26 mouse cellular contexts compared by ENCODE assay signal in genomic region chr16:33070928-33071327, GRCm38 (mm10). TPM values are rescaled to one million over a fixed set of nuclear protein-coding genes. Genes with fewer than 3 reads are reported as not detected.
DNase-seq lines count a peak whose midpoint lies in the region; ATAC-seq and TF ChIP-seq lines count a peak whose summit lies in the region.
"Had no signal": no experiment of that assay in that cellular context is flagged by ENCODE, and none has a peak within 500 bp of the region (broad histone marks: within the 10 kb centered on the region; RNA-seq: fewer than 3 reads in every experiment).

No protein-coding gene starts in this region.

- TF ChIP-seq EP300 in liver, postnatal 0 days (IDR thresholded peaks at IDR 0.05; ENCODE audit: low read depth): no peak
- no peak for TF ChIP-seq EP300 in CH12.LX (IDR thresholded peaks at IDR 0.05; ENCODE audit: low read length)
- no peak for TF ChIP-seq EP300 in stomach, postnatal 0 days (optimal IDR thresholded peaks at IDR 0.05)

- H3K9ac ChIP-seq in liver, postnatal 0 days (replicated peaks): no peak overlapping the region
- H3K9ac ChIP-seq in liver, embryonic 11.5 days (ENCODE audit: low read depth, low read length): no peak overlapping the region
- no peak overlapping the region for H3K9ac ChIP-seq in CH12.LX (ENCODE audit: insufficient read depth, low read depth)
- no peak overlapping the region for H3K9ac ChIP-seq in stomach, postnatal 0 days (ENCODE audit: low read length)
- no peak overlapping the region for H3K9ac ChIP-seq in kidney, embryonic 14.5 days (ENCODE audit: low read depth, low read length)
- no peak overlapping the region for H3K9ac ChIP-seq in midbrain, embryonic 15.5 days
- H3K9ac ChIP-seq: embryonic facial prominence, embryonic 12.5 days; embryonic facial prominence, embryonic 15.5 days; forebrain, embryonic 12.5 days; forebrain, embryonic 15.5 days; hindbrain, embryonic 13.5 days had no signal

- H3K4me1 ChIP-seq in liver, postnatal 0 days (ENCODE audit: insufficient read depth): peaks cover 3% of the 10 kb centered on the region
- H3K4me1 ChIP-seq in liver, embryonic 11.5 days (replicated peaks; ENCODE audit: control insufficient read depth, insufficient read depth, low read length): no peaks in the 10 kb centered on the region
- peaks cover 8 to 41% of the 10 kb centered on the region in 2 experiments; a peak in 3 of 4 replicates for H3K4me1 ChIP-seq in CH12.LX (ENCODE audit: control insufficient read depth in 1 of 2, insufficient read depth in 2 of 2)
- H3K4me1 ChIP-seq in stomach, postnatal 0 days (replicated peaks; ENCODE audit: control insufficient read depth, insufficient read depth): no peaks in the 10 kb centered on the region
- H3K4me1 ChIP-seq in kidney, embryonic 14.5 days (ENCODE audit: control insufficient read depth, insufficient read depth, low read length): no peaks in the 10 kb centered on the region
- no peaks in the 10 kb centered on the region for H3K4me1 ChIP-seq in midbrain, embryonic 15.5 days
- H3K4me1 ChIP-seq: embryonic facial prominence, embryonic 12.5 days; embryonic facial prominence, embryonic 15.5 days; forebrain, embryonic 12.5 days; forebrain, embryonic 15.5 days; hindbrain, embryonic 13.5 days had no signal

- H3K4me3 ChIP-seq in liver, postnatal 0 days (ENCODE audit: low read depth, low read length): no peak overlapping the region
- H3K4me3 ChIP-seq in liver, embryonic 11.5 days (ENCODE audit: low read depth, low read length): no peak overlapping the region
- no peak overlapping the region for H3K4me3 ChIP-seq in CH12.LX (replicated peaks in 1 of 3; ENCODE audit: low read depth in 2 of 3, low read length in 2 of 3, poor library complexity in 1 of 3)
- no peak overlapping the region for H3K4me3 ChIP-seq in stomach, postnatal 0 days (ENCODE audit: low read depth, low read length)
- no peak overlapping the region for H3K4me3 ChIP-seq in kidney, embryonic 14.5 days (ENCODE audit: low read length)
- no peak overlapping the region for H3K4me3 ChIP-seq in midbrain, embryonic 15.5 days
- H3K4me3 ChIP-seq: embryonic facial prominence, embryonic 12.5 days; embryonic facial prominence, embryonic 15.5 days; forebrain, embryonic 12.5 days; forebrain, embryonic 15.5 days; hindbrain, embryonic 13.5 days had no signal

- peak; percentile 33 for TF ChIP-seq RAD21 in CH12.LX (IDR thresholded peaks at IDR 0.05; ENCODE audit: low read depth, low read length)

- H3K9me3 ChIP-seq in liver, postnatal 0 days (ENCODE audit: low read length): no peaks in the 10 kb centered on the region
- no peaks in the 10 kb centered on the region for H3K9me3 ChIP-seq in liver, embryonic 11.5 days (ENCODE audit: control insufficient read depth, low read length)
- H3K9me3 ChIP-seq in CH12.LX (replicated peaks; ENCODE audit: low read length): no peaks in the 10 kb centered on the region
- H3K9me3 ChIP-seq in stomach, postnatal 0 days (ENCODE audit: control insufficient read depth, low read length): no peaks in the 10 kb centered on the region
- no peaks in the 10 kb centered on the region for H3K9me3 ChIP-seq in kidney, embryonic 14.5 days (ENCODE audit: control insufficient read depth, low read length)
- H3K9me3 ChIP-seq in midbrain, embryonic 15.5 days: no peaks in the 10 kb centered on the region
- H3K9me3 ChIP-seq: embryonic facial prominence, embryonic 12.5 days; embryonic facial prominence, embryonic 15.5 days; forebrain, embryonic 12.5 days; forebrain, embryonic 15.5 days; hindbrain, embryonic 13.5 days had no signal

- H3K27me3 ChIP-seq in liver, postnatal 0 days (ENCODE audit: insufficient read depth, low read length): no peaks in the 10 kb centered on the region
- no peaks in the 10 kb centered on the region for H3K27me3 ChIP-seq in liver, embryonic 11.5 days (replicated peaks; ENCODE audit: control insufficient read depth, insufficient read depth, low read length)
- H3K27me3 ChIP-seq in CH12.LX (replicated peaks): no peaks in the 10 kb centered on the region
- no peaks in the 10 kb centered on the region for H3K27me3 ChIP-seq in stomach, postnatal 0 days (ENCODE audit: control insufficient read depth, insufficient read depth, low read length)
- no peaks in the 10 kb centered on the region for H3K27me3 ChIP-seq in kidney, embryonic 14.5 days (ENCODE audit: control insufficient read depth, insufficient read depth, low read length)
- no peaks in the 10 kb centered on the region for H3K27me3 ChIP-seq in midbrain, embryonic 15.5 days (replicated peaks)
- H3K27me3 ChIP-seq: embryonic facial prominence, embryonic 12.5 days; embryonic facial prominence, embryonic 15.5 days; forebrain, embryonic 12.5 days; forebrain, embryonic 15.5 days; hindbrain, embryonic 13.5 days had no signal

- TF ChIP-seq CTCF in liver, postnatal 0 days (IDR thresholded peaks at IDR 0.05; ENCODE audit: low read depth): peak; percentile 25; the same call in 1 of the 2 replicates
- TF ChIP-seq CTCF in CH12.LX (conservative IDR thresholded peaks at IDR 0.05 in 1 of 2, IDR thresholded peaks at IDR 0.05 in 1 of 2; ENCODE audit: low read depth in 2 of 2, low read length in 2 of 2): peak in 1 of 2 experiments; percentile 45; a peak in 2 of 4 replicates
- peak; percentile 17; the same call in 1 of the 2 replicates for TF ChIP-seq CTCF in stomach, postnatal 0 days (IDR thresholded peaks at IDR 0.05; ENCODE audit: low read depth)

- no peak for ATAC-seq in liver, postnatal 0 days
- ATAC-seq in liver, embryonic 11.5 days (replicated peaks; ENCODE audit: low FRiP score): no peak
- ATAC-seq in stomach, postnatal 0 days (ENCODE audit: low FRiP score, low TSS enrichment): no peak
- ATAC-seq in kidney, embryonic 14.5 days (ENCODE audit: low FRiP score, low TSS enrichment): no peak
- no peak for ATAC-seq in midbrain, embryonic 15.5 days (replicated peaks)
- ATAC-seq: forebrain, embryonic 15.5 days; hindbrain, embryonic 16.5 days; inflammation-experienced regulatory T-cells, adult 6 months had no signal

- H3K4me2 ChIP-seq in liver, postnatal 0 days (ENCODE audit: low read depth, low read length): no peak overlapping the region
- no peak overlapping the region for H3K4me2 ChIP-seq in liver, embryonic 11.5 days
- H3K4me2 ChIP-seq in CH12.LX (ENCODE audit: insufficient read depth, low read depth, poor library complexity, severe bottlenecking): no peak overlapping the region
- H3K4me2 ChIP-seq in stomach, postnatal 0 days (replicated peaks; ENCODE audit: low read depth): no peak overlapping the region
- H3K4me2 ChIP-seq in kidney, embryonic 14.5 days (replicated peaks; ENCODE audit: low read depth, low read length): no peak overlapping the region
- no peak overlapping the region for H3K4me2 ChIP-seq in midbrain, embryonic 15.5 days
- H3K4me2 ChIP-seq: embryonic facial prominence, embryonic 12.5 days; embryonic facial prominence, embryonic 15.5 days; forebrain, embryonic 12.5 days; forebrain, embryonic 15.5 days; heart, embryonic 11.5 days; hindbrain, embryonic 13.5 days had no signal

- in situ Hi-C loops in CH12.LX (cut with MboI; ENCODE audit: low pct_ligation_motif_present, low pct_unique_long_range_greater_than_20kb, low sequenced_read_pairs): no loop called here

- H3K79me2 ChIP-seq in CH12.LX (replicated peaks; ENCODE audit: control insufficient read depth, extremely low read depth, insufficient read depth, poor library complexity, severe bottlenecking): no peaks in the 10 kb centered on the region

- no peak for TF ChIP-seq POLR2A in CH12.LX (IDR thresholded peaks at IDR 0.05; ENCODE audit: low read depth, low read length)

- no peak overlapping the region for H3K27ac ChIP-seq in liver, postnatal 0 days (ENCODE audit: low read depth)
- H3K27ac ChIP-seq in liver, embryonic 11.5 days (ENCODE audit: low read depth, low read length): no peak overlapping the region
- H3K27ac ChIP-seq in CH12.LX (ENCODE audit: insufficient read depth, low read depth): no peak overlapping the region
- H3K27ac ChIP-seq in stomach, postnatal 0 days (replicated peaks): no peak overlapping the region
- H3K27ac ChIP-seq in kidney, embryonic 14.5 days (ENCODE audit: low read depth, low read length): no peak overlapping the region
- no peak overlapping the region for H3K27ac ChIP-seq in midbrain, embryonic 15.5 days
- H3K27ac ChIP-seq: embryonic facial prominence, embryonic 12.5 days; embryonic facial prominence, embryonic 15.5 days; forebrain, embryonic 12.5 days; forebrain, embryonic 15.5 days; hindbrain, embryonic 13.5 days had no signal

- 0 out of 2 replicates have a peak, but pooled peaks cover 3% of the 10 kb centered on the region for H3K36me3 ChIP-seq in liver, postnatal 0 days (replicated peaks; ENCODE audit: insufficient read depth, low read length)
- H3K36me3 ChIP-seq in liver, embryonic 11.5 days (ENCODE audit: control insufficient read depth, insufficient read depth, low read length): no peaks in the 10 kb centered on the region; the same call in 1 of the 2 replicates
- peaks cover 3 to 13% of the 10 kb centered on the region in 2 experiments for H3K36me3 ChIP-seq in CH12.LX (replicated peaks in 1 of 2; ENCODE audit: control insufficient read depth in 1 of 2, insufficient read depth in 1 of 2, low read length in 1 of 2)
- no peaks in the 10 kb centered on the region for H3K36me3 ChIP-seq in stomach, postnatal 0 days (ENCODE audit: control insufficient read depth, insufficient read depth, low read length)
- H3K36me3 ChIP-seq in kidney, embryonic 14.5 days (ENCODE audit: control insufficient read depth, insufficient read depth, low read length): peaks cover 12% of the 10 kb centered on the region
- H3K36me3 ChIP-seq in midbrain, embryonic 15.5 days (replicated peaks): peaks cover 10% of the 10 kb centered on the region; the same call in 1 of the 2 replicates

- dilution Hi-C loops in CH12.LX (cut with MboI; ENCODE audit: extremely low pct_ligation_motif_present, extremely low pct_unique_long_range_greater_than_20kb, low sequenced_read_pairs): no loop called here

- no peak for DNase-seq in liver, postnatal 0 days
- no peak for DNase-seq in liver, embryonic 11.5 days (ENCODE audit: low spot score)
- no peak for DNase-seq in CH12.LX (ENCODE audit: extremely low read depth)
- peak; percentile 62 for DNase-seq in ZHBTc4 (ENCODE audit: low read depth, low spot score)
- no peak for DNase-seq in stomach, postnatal 0 days (ENCODE audit: low spot score)
- DNase-seq in frontal cortex, postnatal 14 days (ENCODE audit: low spot score in 2 of 2): no peak
- DNase-seq: adrenal gland, adult 2 months; adrenal gland, postnatal 14 days; B cell, adult 2 months; cerebellum, adult 11 months; cerebellum, adult 2 months; cerebellum, adult 9-11 months; cerebellum, postnatal 25 days; gastrocnemius, postnatal 10 days; gastrocnemius, postnatal 36 days; heart, adult 11 months had no signal

RNA-seq across cellular contexts. Expression of gene Lmln, which starts 8.6 kb away (rescaled TPM):
- polyA plus RNA-seq in liver, postnatal 0 days (2015; fragmentation: Nextera tagmentation; extraction: Ambion mirVana): 0.44 and 1.2 TPM in 2 replicates
- 1.5 and 2.8 TPM in 2 replicates for polyA plus RNA-seq in liver, embryonic 11.5 days (2014; fragmentation: Nextera tagmentation; extraction: Ambion mirVana)
- total RNA-seq in CH12.LX (2012; rRNA removed) (3.2 and 3.7 TPM in 2 replicates), CH12.LX (2014; rRNA removed) (1.5 and 1.7 TPM in 2 replicates)
- 2.6 and 3.2 TPM in 2 replicates for polyA plus RNA-seq in CH12.LX (2012; ENCODE audit: insufficient read length, low read depth)
- 0.47 and 0.85 TPM in 2 replicates for polyA plus RNA-seq in stomach, postnatal 0 days (2015; fragmentation: Nextera tagmentation; extraction: Ambion mirVana)
- polyA plus RNA-seq in kidney, embryonic 14.5 days (2014; fragmentation: Nextera tagmentation; extraction: Ambion mirVana): 1.5 and 5.0 TPM in 2 replicates
- polyA plus RNA-seq in midbrain, embryonic 15.5 days (2015; fragmentation: Nextera tagmentation; extraction: Ambion mirVana): 5.1 and 6.6 TPM in 2 replicates

RNA-seq across cellular contexts. Expression of gene Rpl35a, which starts 14.7 kb away (rescaled TPM):
- polyA plus RNA-seq in liver, postnatal 0 days (2015; fragmentation: Nextera tagmentation; extraction: Ambion mirVana): 574 and 584 TPM in 2 replicates
- polyA plus RNA-seq in liver, embryonic 11.5 days (2014; fragmentation: Nextera tagmentation; extraction: Ambion mirVana): 1,254 and 1,406 TPM in 2 replicates
- total RNA-seq in CH12.LX (2012; rRNA removed) (3,875 and 4,003 TPM in 2 replicates), CH12.LX (2014; rRNA removed) (5,433 and 7,521 TPM in 2 replicates)
- polyA plus RNA-seq in CH12.LX (2012; ENCODE audit: insufficient read length, low read depth): 3,182 and 3,281 TPM in 2 replicates
- polyA plus RNA-seq in stomach, postnatal 0 days (2015; fragmentation: Nextera tagmentation; extraction: Ambion mirVana): 779 and 827 TPM in 2 replicates
- polyA plus RNA-seq in kidney, embryonic 14.5 days (2014; fragmentation: Nextera tagmentation; extraction: Ambion mirVana): 1,051 and 1,546 TPM in 2 replicates
- polyA plus RNA-seq in midbrain, embryonic 15.5 days (2015; fragmentation: Nextera tagmentation; extraction: Ambion mirVana): 404 and 412 TPM in 2 replicates

RNA-seq across cellular contexts. Expression of gene Iqcg, which starts 14.9 kb away (rescaled TPM):
- 0.95 and 1.1 TPM in 2 replicates for polyA plus RNA-seq in liver, postnatal 0 days (2015; fragmentation: Nextera tagmentation; extraction: Ambion mirVana)
- polyA plus RNA-seq in liver, embryonic 11.5 days (2014; fragmentation: Nextera tagmentation; extraction: Ambion mirVana): 4.1 and 4.2 TPM in 2 replicates
- total RNA-seq in CH12.LX (2012; rRNA removed) (3.4 and 5.0 TPM in 2 replicates), CH12.LX (2014; rRNA removed) (7.3 and 13.0 TPM in 2 replicates)
- 21.8 and 31.3 TPM in 2 replicates for polyA plus RNA-seq in CH12.LX (2012; ENCODE audit: insufficient read length, low read depth)
- 0.98 and 1.1 TPM in 2 replicates for polyA plus RNA-seq in stomach, postnatal 0 days (2015; fragmentation: Nextera tagmentation; extraction: Ambion mirVana)
- 5.1 and 5.6 TPM in 2 replicates for polyA plus RNA-seq in kidney, embryonic 14.5 days (2014; fragmentation: Nextera tagmentation; extraction: Ambion mirVana)
- 6.4 and 7.1 TPM in 2 replicates for polyA plus RNA-seq in midbrain, embryonic 15.5 days (2015; fragmentation: Nextera tagmentation; extraction: Ambion mirVana)
